Mouse (Mus musculus): ENCODE measurements at regions not wholly inside any gene's neighbourhood (a gene's known extent, or its start where the extent isn't known, plus 50 kb on each side); places are given as distances from the start of the nearest gene placed in this dataset.

DNA sequence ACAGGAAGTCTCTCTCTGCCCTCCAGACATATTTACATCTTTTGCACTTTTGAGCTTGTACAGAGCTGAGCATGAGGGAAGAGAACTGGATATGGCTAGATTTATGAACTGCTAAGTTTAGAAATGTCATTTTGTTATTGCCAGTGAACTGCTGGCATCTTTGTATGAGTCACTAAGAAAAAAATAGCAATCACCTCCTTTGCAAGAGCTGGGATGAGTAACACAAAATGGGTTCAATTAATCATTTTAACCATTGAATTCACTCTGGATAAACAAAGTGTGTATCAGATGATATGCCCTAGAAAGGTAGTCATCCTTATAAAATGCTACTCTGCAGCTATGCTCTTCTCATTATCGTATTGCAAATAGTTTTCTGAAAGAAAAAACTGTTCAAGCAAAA, 214.7 kb upstream of the Zfp352 start:
- no peaks in the 10 kb centered on the region for H3K9me3 ChIP-seq
- no peak for ATAC-seq (replicated peaks)
- no peak overlapping the region for H3K4me2 ChIP-seq
- H3K36me3 ChIP-seq (replicated peaks): no peaks in the 10 kb centered on the region
- H3K4me1 ChIP-seq: no peaks in the 10 kb centered on the region
- H3K9ac ChIP-seq: no peak overlapping the region
- no peaks in the 10 kb centered on the region for H3K27me3 ChIP-seq (replicated peaks)
- no peak overlapping the region for H3K4me3 ChIP-seq
- no peak overlapping the region for H3K27ac ChIP-seq
- WGBS: 89% methylated on average over 1 of the region's 1 CpGs

DNA sequence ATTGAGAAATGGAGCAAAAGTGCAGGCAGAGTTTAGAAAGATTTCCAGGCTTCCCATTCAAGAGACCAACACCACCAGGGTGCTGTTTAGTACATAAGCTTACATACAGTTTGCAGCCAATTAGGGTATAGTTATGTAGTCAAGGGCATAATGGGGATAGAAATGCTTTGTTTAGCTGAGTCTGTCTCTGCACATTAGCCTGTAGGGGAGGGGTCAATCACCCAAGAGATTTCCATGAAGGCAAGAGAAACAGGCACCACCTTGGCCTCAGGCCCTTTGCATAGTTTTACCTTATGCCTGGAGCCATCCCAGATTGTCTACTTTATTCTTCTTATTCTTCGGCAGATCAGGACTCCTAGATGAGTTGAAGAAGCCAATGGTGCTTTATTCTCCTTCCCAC, 205.9 kb upstream of the Zfp352 start:
- ATAC-seq (replicated peaks): no peak
- 94% methylated on average over 1 of the region's 1 CpGs for WGBS

GRCm38 (mm10) chr4:90014203-90014602, 204.4 kb upstream of the Zfp352 start:
- Histone ChIP-seq H3K9ac (no peak overlapping the region), H3K27me3 (replicated peaks) (no peaks in the 10 kb centered on the region), H3K27ac (no peak overlapping the region), H3K9me3 (no peaks in the 10 kb centered on the region), H3K4me1 (no peaks in the 10 kb centered on the region), H3K4me2 (no peak overlapping the region), H3K36me3 (replicated peaks) (no peaks in the 10 kb centered on the region), H3K4me3 (no peak overlapping the region)
- ATAC-seq (replicated peaks): no peak

More for the DNA sequence above, 205.9 kb upstream of the Zfp352 start:
- no peaks in the 10 kb centered on the region for H3K36me3 ChIP-seq (replicated peaks)
- H3K4me2 ChIP-seq: no peak overlapping the region
- H3K9ac ChIP-seq: no peak overlapping the region
- H3K27ac ChIP-seq: no peak overlapping the region
- no peaks in the 10 kb centered on the region for H3K4me1 ChIP-seq
- no peak overlapping the region for H3K4me3 ChIP-seq
- no peaks in the 10 kb centered on the region for H3K9me3 ChIP-seq
- no peaks in the 10 kb centered on the region for H3K27me3 ChIP-seq (replicated peaks)
